In the genomic region with DNA sequence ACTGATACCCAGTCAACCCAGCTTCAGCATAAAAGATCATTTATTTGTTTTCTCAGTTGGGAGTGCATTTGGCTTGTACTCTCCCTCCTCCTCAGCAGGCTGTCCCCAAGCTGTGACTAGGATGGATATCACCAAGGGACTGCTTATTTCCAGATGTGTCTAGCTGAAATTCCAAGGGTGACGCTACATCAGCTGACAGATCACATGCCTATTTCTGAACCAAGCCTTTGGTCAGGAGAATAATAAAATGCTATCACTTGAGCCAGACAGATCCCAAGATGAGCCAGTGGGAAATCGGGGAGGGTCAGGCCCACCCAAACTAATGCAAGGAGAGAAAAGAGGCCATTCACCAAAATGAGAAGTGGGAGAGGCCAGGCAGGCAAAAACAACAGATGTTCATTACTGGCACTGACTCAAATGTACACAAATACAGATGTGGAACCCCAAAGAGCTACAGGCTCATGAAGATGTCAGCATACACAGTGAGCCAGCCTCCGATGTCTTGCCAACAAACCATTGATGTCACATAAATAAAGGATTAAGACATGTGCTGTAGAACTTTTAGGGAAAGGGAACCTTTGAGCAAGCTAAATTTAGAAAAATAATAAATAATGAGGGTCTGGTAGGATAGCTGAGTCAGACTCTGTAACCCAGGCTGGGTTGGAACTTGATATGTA, we compare ENCODE assay signal across 20 mouse cellular contexts. TPM values are rescaled to one million over a fixed set of nuclear protein-coding genes. Genes with fewer than 3 reads are reported as not detected.
DNase-seq lines count a peak whose midpoint lies in the region; ATAC-seq and TF ChIP-seq lines count a peak whose summit lies in the region.
"Had no signal": no experiment of that assay in that cellular context is flagged by ENCODE, and none has a peak within 500 bp of the region (broad histone marks: within the 10 kb centered on the region; RNA-seq: fewer than 3 reads in every experiment).

No protein-coding gene starts in this region.

- H3K4me2 ChIP-seq in myocyte (ENCODE audit: low read depth): peak overlapping the region; percentile 22
- H3K4me2 ChIP-seq in liver, embryonic 11.5 days: no peak overlapping the region
- H3K4me2 ChIP-seq: embryonic facial prominence, embryonic 13.5 days; forebrain, embryonic 12.5 days; heart, embryonic 13.5 days; liver, embryonic 13.5 days; midbrain, embryonic 13.5 days had no signal

- TF ChIP-seq POLR2A in myocyte (IDR thresholded peaks at IDR 0.05; ENCODE audit: insufficient read length, low read depth): no peak

- no peaks in the 10 kb centered on the region for H3K27me3 ChIP-seq in myocyte (ENCODE audit: control insufficient read depth, insufficient read depth, insufficient read length)
- peaks cover 12% of the 10 kb centered on the region for H3K27me3 ChIP-seq in liver, embryonic 11.5 days (replicated peaks; ENCODE audit: control insufficient read depth, insufficient read depth, low read length)

- no peak for ATAC-seq in liver, embryonic 11.5 days (replicated peaks; ENCODE audit: low FRiP score)
- ATAC-seq: inflammation-experienced regulatory T-cells, adult 6 months; midbrain, embryonic 13.5 days had no signal

- H3K36me3 ChIP-seq in myocyte (ENCODE audit: control insufficient read depth, insufficient read depth): no peaks in the 10 kb centered on the region
- no peaks in the 10 kb centered on the region for H3K36me3 ChIP-seq in liver, embryonic 11.5 days (ENCODE audit: control insufficient read depth, insufficient read depth, low read length)
- H3K36me3 ChIP-seq: embryonic facial prominence, embryonic 13.5 days; forebrain, embryonic 12.5 days; heart, embryonic 13.5 days; hindbrain, embryonic 10.5 days; liver, embryonic 13.5 days; midbrain, embryonic 13.5 days had no signal

- no peak overlapping the region for H3K9ac ChIP-seq in liver, embryonic 11.5 days (ENCODE audit: low read depth, low read length)
- H3K9ac ChIP-seq: embryonic facial prominence, embryonic 13.5 days; forebrain, embryonic 12.5 days; heart, embryonic 13.5 days; liver, embryonic 13.5 days; midbrain, embryonic 13.5 days had no signal

- H3K4me1 ChIP-seq in liver, embryonic 11.5 days (replicated peaks; ENCODE audit: control insufficient read depth, insufficient read depth, low read length): peaks cover 9% of the 10 kb centered on the region

- H3K9me3 ChIP-seq in liver, embryonic 11.5 days (ENCODE audit: control insufficient read depth, low read length): no peaks in the 10 kb centered on the region
- H3K9me3 ChIP-seq: embryonic facial prominence, embryonic 13.5 days; forebrain, embryonic 12.5 days; heart, embryonic 13.5 days; hindbrain, embryonic 10.5 days; liver, embryonic 13.5 days; midbrain, embryonic 13.5 days had no signal

- H3K27ac ChIP-seq in liver, embryonic 11.5 days (ENCODE audit: low read depth, low read length): no peak overlapping the region
- H3K27ac ChIP-seq: embryonic facial prominence, embryonic 13.5 days; forebrain, embryonic 12.5 days; heart, embryonic 13.5 days; hindbrain, embryonic 10.5 days; liver, embryonic 13.5 days; midbrain, embryonic 13.5 days had no signal

- 85% methylated on average over 3 of the region's 3 CpGs for WGBS in liver, embryonic 11.5 days

- H3K4me3 ChIP-seq in myocyte: no peak overlapping the region
- H3K4me3 ChIP-seq in liver, embryonic 11.5 days (ENCODE audit: low read depth, low read length): no peak overlapping the region
- H3K4me3 ChIP-seq: embryonic facial prominence, embryonic 13.5 days; forebrain, embryonic 12.5 days; heart, embryonic 13.5 days; hindbrain, embryonic 10.5 days; liver, embryonic 13.5 days; midbrain, embryonic 13.5 days had no signal

- H3ac ChIP-seq in myocyte (ENCODE audit: control insufficient read depth, insufficient read length): no peak overlapping the region

- intact Hi-C loops in heart, postnatal 10 days (cut with DNase I): no loop called here
- intact Hi-C loops in heart, postnatal 25 days (cut with DNase I): no loop called here

- peak; percentile 38 to 45 for DNase-seq in heart, postnatal 10 days
- no peak for DNase-seq in heart, postnatal 25 days (ENCODE audit: low spot score)
- DNase-seq in 3134 (ENCODE audit: extremely low read depth, insufficient read length, low spot score) (peak; percentile 44), A20 (ENCODE audit: low read depth, low spot score) (peak; percentile 71)
- DNase-seq in liver, embryonic 11.5 days (ENCODE audit: low spot score): no peak
- no peak for DNase-seq in right cerebral cortex, postnatal 25 days
- DNase-seq: cerebellum, adult 2 months; liver, embryonic 13.5 days; lung, postnatal 4 days had no signal

- H3K79me2 ChIP-seq in myocyte (ENCODE audit: control insufficient read depth, insufficient read depth): no peaks in the 10 kb centered on the region

TF ChIP-seq in myocyte, 11 proteins besides CTCF, POLR2A, EP300 and RAD21:
- TF ChIP-seq CEBPB (IDR thresholded peaks at IDR 0.05; ENCODE audit: insufficient read depth, poor library complexity, severe bottlenecking) (0 out of 2 replicates have a peak, but pooled peaks have one; percentile 15), MAX (IDR thresholded peaks at IDR 0.05; ENCODE audit: low read depth) (no peak), MYOD1 (IDR thresholded peaks at IDR 0.05; ENCODE audit: control insufficient read depth in 1 of 3, insufficient read length in 2 of 3, low read depth in 2 of 3) (peak in 2 of 3 experiments; percentile 3 to 7), USF1 (IDR thresholded peaks at IDR 0.05; ENCODE audit: low read depth) (peak; percentile 94)

RNA-seq across cellular contexts. Expression of gene Krt8, which starts 6.4 kb away (rescaled TPM):
- 1 to 10 TPM; 3.5 to 4.8 TPM for total RNA-seq in heart, postnatal 10 days (2021)
- 1 to 10 TPM; 2.5 to 2.7 TPM for total RNA-seq in heart, postnatal 25 days (2021)
- polyA plus RNA-seq in myocyte (2012; fragmentation: generic; extraction: Trizol): 0.16 TPM
- polyA plus RNA-seq in liver, embryonic 11.5 days (2014; fragmentation: Nextera tagmentation; extraction: Ambion mirVana): 103 TPM in 2 replicates
- total RNA-seq: common myeloid progenitor, adult 5-6 weeks had no signal

RNA-seq across cellular contexts. Expression of gene Krt18, which starts 17.3 kb away (rescaled TPM):
- 1 to 10 TPM; 6.5 to 7.2 TPM for total RNA-seq in heart, postnatal 10 days (2021)
- 1 to 10 TPM; 3.7 to 4.9 TPM for total RNA-seq in heart, postnatal 25 days (2021)
- not detected for polyA plus RNA-seq in myocyte (2012; fragmentation: generic; extraction: Trizol)
- polyA plus RNA-seq in liver, embryonic 11.5 days (2014; fragmentation: Nextera tagmentation; extraction: Ambion mirVana): 110 and 113 TPM in 2 replicates

RNA-seq across cellular contexts. Expression of gene Krt78, which starts 56.6 kb away (rescaled TPM):
- total RNA-seq in heart, postnatal 10 days (2021): not detected
- not detected for total RNA-seq in heart, postnatal 25 days (2021)
- polyA plus RNA-seq in myocyte (2012; fragmentation: generic; extraction: Trizol): not detected
- not detected in 2 replicates for polyA plus RNA-seq in liver, embryonic 11.5 days (2014; fragmentation: Nextera tagmentation; extraction: Ambion mirVana)
- total RNA-seq: common myeloid progenitor, adult 5-6 weeks; layer of hippocampus, postnatal 25 days; left cerebral cortex, postnatal 25 days had no signal
- polyA plus RNA-seq: cerebellum, adult 2 months; forebrain, embryonic 12.5 days; heart, embryonic 13.5 days; hindbrain, embryonic 10.5 days; inflammation-experienced regulatory T-cells, adult 6 months; kidney, embryonic 14.5 days; midbrain, embryonic 13.5 days had no signal

Comparison
In these comparisons a context has a peak if more than half of its experiments do, and no peak if none do; other contexts are left out.
1. DNase-seq: peak in heart, postnatal 10 days (2 of 2), 3134 (single experiment) and A20 (single experiment); none in heart, postnatal 25 days (single experiment), liver, embryonic 11.5 days (single experiment) and right cerebral cortex, postnatal 25 days (single experiment).